Mouse (Mus musculus): Measurements from ENCODE around the gene Hist3h2ba. TPM values are rescaled to one million over a fixed set of nuclear protein-coding genes. Genes with fewer than 3 reads are reported as not detected.

Hist3h2ba gene
- total RNA-seq (2021) = 10 to 100 TPM; 88.8 to 93.5 TPM

GRCm38 (mm10) chr11:58948542-58949479 lies at the start of gene Hist3h2ba:
TSS of gene Hist3h2ba (plus strand) at chr11:58948920.
- DNase-seq = peak; percentile 80

GRCm38 (mm10) chr11:58901080-58901479 lies 47.6 kb upstream of the Hist3h2ba start:
- no peak for DNase-seq

- peak; percentile 94 to 96 for DNase-seq
These were observed 45.0 kb upstream of the Hist3h2ba start, which contains the start of gene Zfp39 for GRCm38 (mm10) chr11:58903511-58904409. TSS of gene Zfp39 (minus strand) at chr11:58904225.

GRCm38 (mm10) chr11:58904410-58904718 lies 44.4 kb upstream of the Hist3h2ba start:
- DNase-seq = no peak

GRCm38 (mm10) chr11:58904838-58905237 lies 43.9 kb upstream of the Hist3h2ba start:
- no peak for DNase-seq

GRCm38 (mm10) chr11:58913776-58914175 lies 34.9 kb upstream of the Hist3h2ba start:
- DNase-seq = no peak

DNA sequence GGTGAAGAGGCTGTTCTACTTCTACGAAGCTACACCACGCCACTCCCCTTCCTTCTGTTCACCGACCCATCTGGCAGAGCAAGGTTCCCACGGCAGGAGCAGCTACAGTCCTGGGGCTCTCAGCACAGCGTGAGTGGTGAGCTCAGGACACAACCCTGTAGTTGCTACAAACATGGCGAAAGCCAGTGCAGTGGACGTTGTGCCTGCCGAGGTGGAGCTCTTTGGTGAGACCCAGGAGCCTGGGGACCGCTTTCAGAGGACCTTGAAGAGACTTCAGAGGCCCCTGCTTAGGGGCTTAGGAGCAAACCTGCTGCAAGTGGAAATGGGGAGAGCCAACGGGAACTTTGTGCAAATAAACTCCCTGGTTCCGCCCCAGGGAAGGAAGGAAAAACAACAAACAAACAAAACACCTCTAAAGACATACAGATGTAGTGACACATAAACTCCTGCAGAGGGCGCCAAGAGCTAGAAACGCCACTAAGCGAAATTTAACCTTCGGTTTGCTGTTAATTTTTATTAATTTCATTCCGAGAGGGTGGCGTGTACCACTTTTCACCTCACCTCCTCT lies 34.2 kb upstream of the Hist3h2ba start:
- no peak for DNase-seq

GRCm38 (mm10) chr11:58916879-58917744 lies 31.6 kb upstream of the Hist3h2ba start:
- no peak for DNase-seq

DNA sequence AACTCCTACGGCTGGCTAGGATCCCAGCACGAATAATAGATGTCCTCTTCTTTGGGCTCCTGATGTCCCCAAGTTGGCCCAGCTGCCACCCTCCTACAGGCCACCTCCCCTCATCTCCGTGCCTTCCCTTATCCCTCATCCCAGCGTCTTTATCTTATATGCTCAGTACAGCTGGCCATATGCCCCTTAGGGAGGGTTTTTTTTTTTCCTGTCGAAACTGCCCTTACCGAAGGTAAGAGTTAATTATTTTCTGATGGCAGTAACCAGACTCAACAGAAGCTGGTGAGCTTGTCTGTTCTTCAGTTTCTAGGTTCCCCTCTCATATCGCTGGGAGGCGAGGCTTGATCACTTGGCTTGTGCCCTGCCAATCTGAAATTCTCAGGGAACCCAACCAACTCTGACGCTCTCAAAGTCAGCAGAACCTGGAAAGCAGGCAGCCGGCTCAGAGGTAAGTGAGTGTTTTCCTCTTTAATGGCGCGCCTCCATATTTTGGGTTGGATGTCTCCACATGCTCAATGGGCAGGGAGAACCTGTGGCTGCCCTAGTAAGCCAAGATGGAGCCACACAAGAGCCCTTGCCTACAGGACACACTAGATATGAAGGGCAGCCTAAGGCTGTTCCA lies 30.9 kb upstream of the Hist3h2ba start, which contains the start of gene Btnl10:
Gene Btnl10 (plus strand): TSS at position 164 of the 622 bp plus-strand sequence.
- DNase-seq = no peak

- no peak for DNase-seq
These were observed 30.0 kb upstream of the Hist3h2ba start for GRCm38 (mm10) chr11:58918759-58919158.

DNA sequence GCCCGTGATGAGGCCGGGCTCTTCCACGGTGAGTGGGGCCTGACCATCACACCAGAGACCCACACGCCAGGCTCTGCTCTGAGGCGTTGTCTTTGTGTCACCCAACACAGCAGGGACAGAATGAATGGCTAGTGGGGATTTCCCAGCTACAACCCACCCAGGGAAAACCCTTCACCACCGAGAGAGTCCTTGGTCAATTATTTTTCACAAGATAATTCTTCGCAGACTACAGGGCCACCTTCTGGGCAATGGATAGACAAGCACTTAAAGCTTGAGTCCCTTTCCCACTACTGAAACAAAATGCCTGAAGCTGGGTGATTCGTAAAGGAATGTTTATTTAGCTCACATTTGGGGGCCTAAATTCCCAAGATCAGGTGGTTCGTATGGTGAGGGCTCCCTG lies 26.3 kb upstream of the Hist3h2ba start:
- no peak for DNase-seq

DNA sequence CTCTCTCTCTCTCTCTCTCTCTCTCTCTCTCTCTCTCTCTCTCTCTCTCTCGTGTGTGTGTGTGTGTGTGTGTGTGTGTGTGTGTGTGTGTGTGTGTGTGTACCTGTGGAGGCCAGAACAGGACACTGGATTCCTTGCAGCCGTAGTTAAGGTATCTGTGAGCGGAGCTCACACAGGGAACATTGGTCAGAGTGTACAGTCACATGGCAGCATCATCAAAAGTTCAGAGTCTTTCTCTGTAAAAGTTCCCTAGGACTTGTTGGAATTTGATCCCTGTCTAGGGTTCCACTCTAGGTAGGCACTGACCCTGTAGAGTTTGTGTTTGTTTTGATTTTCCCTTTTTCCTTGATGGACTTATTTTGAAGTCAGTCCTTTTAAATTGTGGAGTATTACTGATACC lies 22.1 kb upstream of the Hist3h2ba start:
- no peak for DNase-seq

GRCm38 (mm10) chr11:58927053-58927452 lies 21.7 kb upstream of the Hist3h2ba start:
- DNase-seq = no peak

DNA sequence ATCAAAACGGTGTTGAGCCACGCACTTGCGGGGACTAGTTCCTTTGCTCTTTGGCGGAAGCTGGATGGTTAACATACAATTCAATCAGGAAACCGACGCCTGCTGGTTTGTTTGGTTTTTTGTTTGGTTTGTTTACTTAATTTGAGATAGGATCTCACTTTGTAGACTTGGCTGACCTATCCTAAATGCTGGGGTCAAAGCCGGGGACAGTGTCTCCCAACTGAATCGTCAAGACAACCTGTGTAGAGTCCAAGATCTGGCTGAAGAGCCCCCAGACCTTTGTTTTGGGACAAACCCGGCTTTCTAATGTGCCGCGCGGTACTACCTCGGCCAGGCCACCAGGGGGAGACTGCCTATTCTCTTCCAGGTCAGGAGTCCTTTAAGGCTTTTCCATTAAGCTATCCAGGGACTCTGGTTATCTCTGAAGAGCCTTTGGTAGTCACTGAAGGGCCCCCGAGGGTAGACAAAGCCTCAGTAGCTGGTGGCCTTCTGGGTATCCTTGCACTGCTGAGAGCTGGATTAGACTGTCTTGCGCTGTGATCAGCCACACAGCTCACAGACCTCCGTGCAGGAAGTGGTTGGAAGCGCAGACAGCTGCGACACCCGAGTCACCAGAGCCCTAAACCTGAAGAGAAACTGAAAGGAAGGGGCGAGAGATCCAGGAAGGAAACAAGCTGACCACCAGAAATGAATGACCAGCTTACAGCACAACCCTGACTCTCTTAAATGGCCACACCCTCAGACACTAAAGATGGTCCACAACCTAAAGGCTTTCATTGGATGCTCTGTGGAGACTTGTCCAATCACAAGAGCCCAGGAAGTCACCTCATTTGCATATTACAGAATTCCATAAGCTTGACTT lies 20.7 kb upstream of the Hist3h2ba start:
- peak; percentile 24 to 32 for DNase-seq

DNA sequence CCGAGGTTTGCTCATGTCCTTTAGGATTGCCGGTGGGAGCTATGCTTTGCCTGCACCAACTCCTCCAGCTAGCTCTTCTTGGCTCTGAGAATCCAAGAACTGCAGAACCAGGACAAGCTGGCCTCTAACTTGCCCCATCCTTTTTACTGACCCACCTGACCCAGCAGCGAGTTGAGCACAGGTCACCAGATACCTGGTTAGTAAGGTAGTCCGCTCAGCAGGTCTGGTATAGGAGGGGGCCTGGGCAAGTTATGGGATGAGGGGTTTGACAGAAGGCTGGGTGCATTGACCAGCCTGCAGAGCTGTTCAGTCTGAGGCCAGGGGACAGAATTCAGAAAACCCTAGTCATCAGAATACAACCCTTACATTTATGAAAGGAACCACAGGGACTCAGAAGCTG lies 19.7 kb upstream of the Hist3h2ba start:
- no peak for DNase-seq

GRCm38 (mm10) chr11:58929641-58930040 lies 19.1 kb upstream of the Hist3h2ba start:
- no peak for DNase-seq

GRCm38 (mm10) chr11:58930254-58930653 lies 18.5 kb upstream of the Hist3h2ba start:
- no peak for DNase-seq

- DNase-seq = no peak
These were observed 17.1 kb upstream of the Hist3h2ba start for GRCm38 (mm10) chr11:58931576-58931975.

- DNase-seq = no peak
These were observed 10.8 kb upstream of the Hist3h2ba start for GRCm38 (mm10) chr11:58937909-58938308.
